Mouse (Mus musculus) CH12.LX (cell line): ENCODE results near the gene Cryl1.

Source experiments
- E2F4 ChIP-seq: IDR thresholded peaks from 2 replicates; pipeline ENCODE4 v1.6.1; 2011; ENCODE audit warnings: low read depth, low read length, improper control_type of control experiment; ENCODE audit not compliant: insufficient replicate concordance
- POLR2A ChIP-seq: IDR thresholded peaks from 2 replicates; pipeline ENCODE4 v1.6.1; 2011; ENCODE audit warnings: low read depth, mild to moderate bottlenecking, improper control_type of control experiment, low read length

GRCm38 (mm10) chr14:57234711-57235110 lies 163.6 kb downstream of the Cryl1 start:
- TF ChIP-seq POLR2A (no peak), E2F4 (no peak)
